Mouse (Mus musculus) lung, postnatal 0 days (tissue): Measurements from ENCODE around the gene Klra10.

Experiments used
- CTCF ChIP-seq: IDR thresholded peaks from 2 replicates; pipeline ENCODE4 v1.5.1; 2016; ENCODE audit warnings: antibody characterized with exemption, mild to moderate bottlenecking
- EP300 ChIP-seq: IDR thresholded peaks from 2 replicates; pipeline ENCODE4 v1.6.1; 2016; ENCODE audit warnings: antibody characterized with exemption, mild to moderate bottlenecking, control low read depth

DNA sequence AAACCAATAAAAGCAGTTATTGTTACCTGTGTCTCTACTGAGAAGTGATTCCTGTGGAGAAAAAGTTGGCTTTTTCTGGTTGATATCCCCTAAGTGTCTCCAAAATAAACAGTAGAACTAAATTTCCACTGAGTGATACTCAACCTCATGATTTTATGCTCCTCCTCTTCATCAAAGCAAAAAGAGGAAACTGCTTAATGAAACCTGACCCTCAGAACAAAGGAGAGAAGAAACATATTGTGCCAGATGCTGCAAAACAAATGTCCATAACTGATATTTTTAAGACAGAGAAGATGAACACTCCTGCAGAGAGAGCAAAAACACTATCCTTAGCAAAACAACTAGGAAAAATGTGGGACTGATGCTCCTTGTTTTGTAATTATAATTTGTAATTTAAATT, 48.5 kb downstream of the Klra10 start, which contains the start of gene Klra7:
- TF ChIP-seq CTCF (no peak), EP300 (no peak)
